Mouse (Mus musculus): ENCODE results near the gene Sectm1b. TPM values are rescaled to one million over a fixed set of nuclear protein-coding genes. Genes with fewer than 3 reads are reported as not detected.
A peak's percentile ranks its signal among the peaks of the same experiment; 100 is the strongest.

The Sectm1b gene
- total and polyA plus RNA-seq, 3 experiments = not detected

DNA sequence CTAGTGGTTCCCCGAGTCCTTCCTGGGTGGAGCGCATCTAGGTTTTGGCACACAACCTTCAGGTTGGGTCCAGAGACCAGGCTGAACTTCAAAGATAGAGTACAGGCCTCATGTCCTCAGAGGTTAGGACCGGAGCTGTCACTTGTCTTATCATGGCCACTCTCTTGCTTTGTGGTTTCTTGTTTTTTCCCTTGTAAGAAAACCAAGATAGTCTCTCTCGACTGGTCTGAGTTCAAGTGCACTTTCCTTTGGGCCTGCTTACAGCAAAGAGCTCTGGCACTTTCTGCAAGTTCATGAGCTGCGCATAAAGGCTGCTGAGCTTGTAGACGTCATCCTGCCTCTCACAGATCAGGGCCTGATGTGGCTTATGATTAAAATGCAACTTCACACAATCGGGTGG is 36.1 kb downstream of the Sectm1b start:
- H3K27ac ChIP-seq = no peak overlapping the region
- H3K36me3 ChIP-seq (ENCODE audit: control insufficient read depth, insufficient read depth, low read length) = no peaks in the 10 kb centered on the region
- no peak overlapping the region for H3K4me3 ChIP-seq
- no peaks in the 10 kb centered on the region for H3K4me1 ChIP-seq (ENCODE audit: control insufficient read depth, insufficient read depth, low read length)
- no peaks in the 10 kb centered on the region for H3K79me2 ChIP-seq (replicated peaks; ENCODE audit: control insufficient read depth, insufficient read depth, low read length)
- TF ChIP-seq EP300 (IDR thresholded peaks at IDR 0.05; ENCODE audit: insufficient read depth, low read depth, low read length) (no peak), POLR2A (IDR thresholded peaks at IDR 0.05; ENCODE audit: insufficient read depth, low read depth, low read length) (no peak), CTCF (IDR thresholded peaks at IDR 0.05) (no peak)
- H3K9ac ChIP-seq (ENCODE audit: low read depth, low read length) = no peak overlapping the region
- 80% methylated on average over 7 of the region's 7 CpGs for WGBS
- intact Hi-C loops (cut with DNase I) = no loop called here
- H3K27me3 ChIP-seq (ENCODE audit: control insufficient read depth, insufficient read depth, low read length) = no peaks in the 10 kb centered on the region
- DNase-seq = no peak

DNA sequence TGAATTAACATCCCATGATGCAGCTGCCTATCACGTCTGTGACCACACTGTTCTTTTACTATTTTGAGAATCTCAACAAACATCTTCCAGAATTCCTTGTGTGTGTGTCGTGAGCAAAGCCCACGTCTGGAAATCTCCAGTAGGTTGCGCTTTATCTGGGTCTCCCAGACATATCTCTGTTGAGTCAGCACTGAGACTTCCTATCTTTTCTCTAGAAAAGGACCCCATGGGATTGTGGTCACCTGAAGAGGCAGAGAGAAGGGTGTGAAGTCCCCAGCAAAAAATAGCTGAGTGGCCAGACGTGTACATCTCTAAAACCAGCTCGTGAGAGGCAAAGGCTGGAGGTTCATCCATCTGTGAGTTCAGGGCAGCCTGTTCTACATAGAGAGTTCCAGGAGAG is 39.2 kb downstream of the Sectm1b start:
- no peak for DNase-seq
- H3K36me3 ChIP-seq (ENCODE audit: control insufficient read depth, insufficient read depth, low read length) = no peaks in the 10 kb centered on the region
- no peaks in the 10 kb centered on the region for H3K4me1 ChIP-seq (ENCODE audit: control insufficient read depth, insufficient read depth, low read length)
- TF ChIP-seq POLR2A (IDR thresholded peaks at IDR 0.05; ENCODE audit: insufficient read depth, low read depth, low read length) (no peak), EP300 (IDR thresholded peaks at IDR 0.05; ENCODE audit: insufficient read depth, low read depth, low read length) (no peak), CTCF (IDR thresholded peaks at IDR 0.05) (no peak)
- no peak overlapping the region for H3K9ac ChIP-seq (ENCODE audit: low read depth, low read length)
- H3K79me2 ChIP-seq (replicated peaks; ENCODE audit: control insufficient read depth, insufficient read depth, low read length) = no peaks in the 10 kb centered on the region
- H3K27me3 ChIP-seq (ENCODE audit: control insufficient read depth, insufficient read depth, low read length) = no peaks in the 10 kb centered on the region
- H3K4me3 ChIP-seq = no peak overlapping the region
- no peak overlapping the region for H3K27ac ChIP-seq
- WGBS = 38% methylated on average over 6 of the region's 6 CpGs
- intact Hi-C loops (cut with DNase I) = no loop called here

DNA sequence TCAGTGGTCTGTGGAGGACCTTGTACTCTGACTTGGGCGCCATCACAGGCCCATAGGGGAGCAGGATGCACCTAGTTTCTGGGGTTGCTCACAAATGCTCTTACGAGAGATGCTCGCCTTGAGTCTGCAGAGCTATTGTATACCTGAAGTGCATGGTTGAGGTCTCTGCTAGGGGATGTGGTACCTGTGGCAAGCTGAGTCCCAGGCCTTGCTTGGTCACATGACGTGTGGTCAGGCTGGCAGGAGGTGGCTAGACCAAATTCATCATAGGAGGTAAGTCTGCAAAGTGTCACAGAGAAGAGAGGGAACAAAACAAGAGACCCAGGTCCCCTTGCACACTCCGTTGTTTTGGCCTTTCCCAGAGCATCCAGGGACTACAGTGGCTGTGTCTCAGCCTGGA is 43.9 kb downstream of the Sectm1b start:
- Histone ChIP-seq H3K4me3 (no peak overlapping the region), H3K27me3 (ENCODE audit: control insufficient read depth, insufficient read depth, low read length) (no peaks in the 10 kb centered on the region), H3K79me2 (replicated peaks; ENCODE audit: control insufficient read depth, insufficient read depth, low read length) (no peaks in the 10 kb centered on the region), H3K9ac (ENCODE audit: low read depth, low read length) (no peak overlapping the region), H3K4me1 (ENCODE audit: control insufficient read depth, insufficient read depth, low read length) (no peaks in the 10 kb centered on the region), H3K27ac (no peak overlapping the region), H3K36me3 (ENCODE audit: control insufficient read depth, insufficient read depth, low read length) (no peaks in the 10 kb centered on the region)
- DNase-seq = no peak
- intact Hi-C loops (cut with DNase I) = no loop called here
- WGBS = 93% methylated on average over 5 of the region's 5 CpGs
- no peak for TF ChIP-seq CTCF (IDR thresholded peaks at IDR 0.05)
- no peak for TF ChIP-seq POLR2A (IDR thresholded peaks at IDR 0.05; ENCODE audit: insufficient read depth, low read depth, low read length)
- no peak for TF ChIP-seq EP300 (IDR thresholded peaks at IDR 0.05; ENCODE audit: insufficient read depth, low read depth, low read length)

- no peak overlapping the region for H3K9ac ChIP-seq (ENCODE audit: low read depth, low read length)
- no peaks in the 10 kb centered on the region for H3K36me3 ChIP-seq (ENCODE audit: control insufficient read depth, insufficient read depth, low read length)
- H3K27ac ChIP-seq = no peak overlapping the region
- no peak overlapping the region for H3K4me3 ChIP-seq
- H3K79me2 ChIP-seq (replicated peaks; ENCODE audit: control insufficient read depth, insufficient read depth, low read length) = no peaks in the 10 kb centered on the region
- no peaks in the 10 kb centered on the region for H3K27me3 ChIP-seq (ENCODE audit: control insufficient read depth, insufficient read depth, low read length)
- no peaks in the 10 kb centered on the region for H3K4me1 ChIP-seq (ENCODE audit: control insufficient read depth, insufficient read depth, low read length)
- WGBS = 42% methylated on average over 3 of the region's 3 CpGs
- peak; percentile 61 to 63 for DNase-seq
- no peak for TF ChIP-seq EP300 (IDR thresholded peaks at IDR 0.05; ENCODE audit: insufficient read depth, low read depth, low read length)
- peak; percentile 83 for TF ChIP-seq CTCF (IDR thresholded peaks at IDR 0.05)
- no peak for TF ChIP-seq POLR2A (IDR thresholded peaks at IDR 0.05; ENCODE audit: insufficient read depth, low read depth, low read length)
- intact Hi-C loops (cut with DNase I) = loop anchor here (2.0 kb wide), 1 partner anchor 185 kb away; no protein-coding TSS in a partner anchor
Observed at GRCm38 (mm10) chr11:121017703-121018102, 45.7 kb downstream of the Sectm1b start.

DNA sequence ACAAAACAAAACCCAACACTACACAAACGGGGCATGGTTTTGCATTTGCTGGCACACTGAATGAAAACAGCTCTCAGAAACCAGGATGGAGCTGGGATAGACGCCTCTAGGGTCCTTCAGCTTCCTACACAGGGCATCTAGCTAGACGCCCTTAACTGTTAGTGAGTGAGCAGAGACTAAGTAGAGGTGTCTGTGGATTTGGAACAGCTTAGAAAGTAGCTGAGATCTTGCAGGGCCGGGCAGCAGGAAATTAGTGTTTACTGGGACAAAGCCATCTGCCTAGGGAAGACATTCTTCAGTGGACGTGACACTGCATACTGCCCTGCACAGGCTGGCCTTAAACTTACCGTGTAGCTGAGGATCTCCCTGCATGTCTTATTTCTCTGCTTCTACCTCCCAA is 47.9 kb downstream of the Sectm1b start:
- Histone ChIP-seq H3K9ac (ENCODE audit: low read depth, low read length) (no peak overlapping the region), H3K79me2 (replicated peaks; ENCODE audit: control insufficient read depth, insufficient read depth, low read length) (no peaks in the 10 kb centered on the region), H3K4me3 (no peak overlapping the region), H3K27me3 (ENCODE audit: control insufficient read depth, insufficient read depth, low read length) (no peaks in the 10 kb centered on the region), H3K36me3 (ENCODE audit: control insufficient read depth, insufficient read depth, low read length) (no peaks in the 10 kb centered on the region), H3K4me1 (ENCODE audit: control insufficient read depth, insufficient read depth, low read length) (no peaks in the 10 kb centered on the region), H3K27ac (no peak overlapping the region; the same call in 1 of the 2 replicates)
- no peak for DNase-seq
- intact Hi-C loops (cut with DNase I) = no loop called here
- no peak for TF ChIP-seq CTCF (IDR thresholded peaks at IDR 0.05)
- TF ChIP-seq EP300 (IDR thresholded peaks at IDR 0.05; ENCODE audit: insufficient read depth, low read depth, low read length) = no peak
- TF ChIP-seq POLR2A (IDR thresholded peaks at IDR 0.05; ENCODE audit: insufficient read depth, low read depth, low read length) = no peak
- 32% methylated on average over 6 of the region's 6 CpGs for WGBS

DNA sequence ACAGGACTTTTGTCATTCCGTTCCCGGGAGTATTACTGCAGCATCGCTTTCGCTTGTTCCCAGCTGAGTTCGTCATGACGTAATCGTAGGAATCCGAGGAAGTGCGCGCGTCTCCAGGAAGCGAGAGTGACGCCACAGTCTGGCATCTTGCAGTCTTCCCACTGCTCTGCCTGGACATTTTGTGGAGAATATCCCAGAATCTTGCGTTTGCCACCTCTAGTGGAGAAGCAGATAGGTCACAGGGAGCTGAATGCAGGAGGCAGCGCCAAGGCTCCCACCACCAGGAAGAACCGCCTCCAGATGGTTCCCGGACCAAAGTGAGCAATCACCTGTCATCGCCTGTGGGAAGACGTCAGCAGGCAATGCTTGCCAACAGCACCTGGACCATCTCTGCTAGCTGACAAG is 48.5 kb downstream of the Sectm1b start:
- peak overlapping the region; percentile 15; the same call in 1 of the 2 replicates for H3K27ac ChIP-seq
- TF ChIP-seq POLR2A (IDR thresholded peaks at IDR 0.05; ENCODE audit: insufficient read depth, low read depth, low read length) = no peak; the same call in 1 of the 2 replicates
- TF ChIP-seq CTCF (IDR thresholded peaks at IDR 0.05) = peak; percentile 20
- H3K27me3 ChIP-seq (ENCODE audit: control insufficient read depth, insufficient read depth, low read length) = no peaks in the 10 kb centered on the region
- no peaks in the 10 kb centered on the region for H3K79me2 ChIP-seq (replicated peaks; ENCODE audit: control insufficient read depth, insufficient read depth, low read length)
- intact Hi-C loops (cut with DNase I) = no loop called here
- no peaks in the 10 kb centered on the region for H3K4me1 ChIP-seq (ENCODE audit: control insufficient read depth, insufficient read depth, low read length)
- peak overlapping the region; percentile 12; the same call in 1 of the 2 replicates for H3K9ac ChIP-seq (ENCODE audit: low read depth, low read length)
- H3K36me3 ChIP-seq (ENCODE audit: control insufficient read depth, insufficient read depth, low read length) = no peaks in the 10 kb centered on the region
- WGBS = 20% methylated on average over 19 of the region's 19 CpGs
- peak; percentile 64 to 70 for DNase-seq
- H3K4me3 ChIP-seq = peak overlapping the region; percentile 48

Measured in heart, adult 2 months (tissue).